Mouse (Mus musculus) neural tube, embryonic 14.5 days (tissue): ENCODE measurements around the gene Ugt1a7c. TPM values are rescaled to one million over a fixed set of nuclear protein-coding genes. Genes with fewer than 3 reads are reported as not detected.

Source experiments
- ATAC-seq: fragments of 200-750 bp; cut with Nextera tagmentation; 2 replicates; pipeline ENCODE4 v1.8.0; 2017; ENCODE audit warnings: low read depth, mild to moderate bottlenecking, moderate TSS enrichment, moderate library complexity
- H3K27ac ChIP-seq: fragments of 300-500 bp; sonication (generic); 2 replicates; pipeline ENCODE4 v1.5.1; 2014; ENCODE audit warnings: low read depth, mild to moderate bottlenecking, control low read depth, low read length, moderate library complexity, mixed read lengths
- H3K27me3 ChIP-seq: fragments of 300-500 bp; sonication (generic); 2 replicates; pipeline ENCODE4 v1.6.1; 2014; ENCODE audit warnings: low read length; ENCODE audit not compliant: control insufficient read depth, insufficient read depth
- H3K36me3 ChIP-seq: fragments of 300-500 bp; sonication (generic); 2 replicates; pipeline ENCODE4 v1.6.1; 2014; ENCODE audit warnings: low read length, mixed read lengths; ENCODE audit not compliant: control insufficient read depth, insufficient read depth
- H3K4me1 ChIP-seq: fragments of 300-500 bp; sonication (generic); 2 replicates; pipeline ENCODE4 v1.6.1; 2014; ENCODE audit warnings: low read length; ENCODE audit not compliant: control insufficient read depth, insufficient read depth
- H3K4me2 ChIP-seq: fragments of 300-500 bp; sonication (generic); 2 replicates; pipeline ENCODE4 v1.6.1; 2014; ENCODE audit warnings: mild to moderate bottlenecking, low read depth, low read length, control low read depth
- H3K4me3 ChIP-seq: fragments of 300-500 bp; sonication (generic); 2 replicates; pipeline ENCODE4 v1.5.1; 2014; ENCODE audit warnings: low read depth, low read length, control low read depth, mixed read lengths
- H3K9ac ChIP-seq: fragments of 300-500 bp; sonication (generic); replicated peaks from 2 replicates; pipeline ENCODE4 v1.6.1; 2014; ENCODE audit warnings: low read depth, mild to moderate bottlenecking, control low read depth, low read length, mixed read lengths
- H3K9me3 ChIP-seq: fragments of 300-500 bp; sonication (generic); 2 replicates; pipeline ENCODE4 v1.6.1; 2016; ENCODE audit warnings: low read length; ENCODE audit not compliant: control insufficient read depth
- WGBS: fragments of 180-500 bp; shearing (Covaris S2); extraction: QIAGEN DNeasy Blood & Tissue Kit; methylation state at CpG from one replicate; pipeline ENCODE4 v1.1.7; 2014; 5-methylcytosine and 5-hydroxymethylcytosine counted together
- polyA plus RNA-seq: library from polyadenylated mRNA; unstranded; fragments of >200 nt; fragmentation: Nextera tagmentation; extraction: Ambion mirVana; gene quantifications from 2 replicates; pipeline ENCODE4 v1.2.1, GENCODE M21; 2014

Gene Ugt1a7c
- polyA plus RNA-seq, 1 experiment from 2014 or later = 0.32 TPM

DNA sequence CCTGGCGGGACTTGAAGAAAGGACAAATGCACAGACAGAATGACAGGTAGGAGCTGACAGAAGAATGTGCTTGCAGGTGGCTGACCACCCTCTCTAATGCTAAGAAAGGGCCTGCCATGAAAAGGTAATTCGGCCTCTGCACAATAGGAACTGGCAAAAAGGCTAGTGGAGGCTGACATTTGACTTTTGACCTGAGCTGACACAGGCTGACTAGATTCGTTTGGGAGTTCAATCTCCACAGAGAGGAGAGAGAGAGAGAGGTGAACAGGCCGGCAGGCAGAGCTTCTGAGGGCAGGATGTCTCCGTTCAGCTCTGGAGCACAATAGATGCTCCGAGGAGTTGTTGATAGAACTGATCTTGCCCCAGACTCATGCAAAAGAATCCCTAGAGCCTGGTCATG, 151.5 kb downstream of the Ugt1a7c start:
- ATAC-seq = no peak
- no peak overlapping the region for H3K4me3 ChIP-seq
- WGBS = 49% methylated on average over 6 of the region's 6 CpGs

DNA sequence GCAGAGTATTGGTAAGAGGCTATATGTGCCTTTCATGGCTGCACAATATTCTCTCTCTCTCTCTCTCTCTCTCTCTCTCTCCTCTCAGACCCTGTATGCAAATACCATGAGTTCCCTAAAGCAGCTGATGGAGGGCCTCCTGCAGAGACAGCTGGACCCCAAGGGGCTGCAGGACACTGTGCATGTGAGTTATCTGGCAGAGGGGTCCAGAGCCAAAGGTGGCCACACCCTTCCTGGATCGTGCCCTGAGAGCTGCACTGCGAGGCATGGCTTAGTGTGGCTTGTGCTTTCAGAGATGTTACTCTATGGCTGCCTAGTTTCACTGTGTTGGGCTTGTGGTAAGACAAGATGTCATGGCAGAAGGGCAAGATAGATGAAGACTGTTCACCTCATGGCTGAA, 152.8 kb downstream of the Ugt1a7c start:
- no peak overlapping the region for H3K27ac ChIP-seq
- 51% methylated on average over 2 of the region's 2 CpGs for WGBS

More for the DNA sequence above, 151.5 kb downstream of the Ugt1a7c start:
- Histone ChIP-seq H3K4me2 (no peak overlapping the region), H3K9me3 (peaks cover 94% of the 10 kb centered on the region), H3K27ac (no peak overlapping the region), H3K27me3 (no peaks in the 10 kb centered on the region), H3K36me3 (no peaks in the 10 kb centered on the region), H3K4me1 (no peaks in the 10 kb centered on the region), H3K9ac (no peak overlapping the region)

DNA sequence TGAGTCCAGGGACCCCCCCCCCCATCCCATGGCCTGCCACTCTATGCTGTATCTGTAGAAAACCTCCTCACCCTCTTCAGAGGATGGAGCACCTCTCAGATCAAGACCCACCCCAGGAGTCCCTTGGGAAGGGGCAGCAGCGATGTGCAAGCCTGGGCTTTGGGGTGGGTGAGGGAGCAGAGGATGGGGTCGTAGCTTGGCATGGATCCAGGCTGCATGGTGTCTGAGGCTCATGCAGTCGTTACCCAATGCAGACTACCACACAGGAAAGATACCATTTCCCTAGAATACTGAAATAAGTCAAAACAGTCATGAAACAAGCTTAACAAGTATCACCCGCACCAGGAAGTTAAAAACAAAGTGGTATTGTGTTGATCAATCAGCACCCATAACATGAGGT, 153.8 kb downstream of the Ugt1a7c start:
- no peak overlapping the region for H3K9ac ChIP-seq
- 68% methylated on average over 4 of the region's 4 CpGs for WGBS
- no peak overlapping the region for H3K27ac ChIP-seq
- H3K4me1 ChIP-seq = no peaks in the 10 kb centered on the region
- H3K27me3 ChIP-seq = no peaks in the 10 kb centered on the region
- ATAC-seq = no peak
- peaks cover 89% of the 10 kb centered on the region for H3K9me3 ChIP-seq
- H3K4me3 ChIP-seq = no peak overlapping the region
- no peak overlapping the region for H3K4me2 ChIP-seq
- H3K36me3 ChIP-seq = no peaks in the 10 kb centered on the region

More for the DNA sequence above, 152.8 kb downstream of the Ugt1a7c start:
- no peak overlapping the region for H3K4me3 ChIP-seq
- no peak overlapping the region for H3K4me2 ChIP-seq
- H3K27me3 ChIP-seq = no peaks in the 10 kb centered on the region
- H3K36me3 ChIP-seq = no peaks in the 10 kb centered on the region
- H3K4me1 ChIP-seq = no peaks in the 10 kb centered on the region
- no peak overlapping the region for H3K9ac ChIP-seq
- 0 out of 2 replicates have a peak, but pooled peaks have one; percentile 3 for ATAC-seq
- peaks cover 92% of the 10 kb centered on the region for H3K9me3 ChIP-seq

DNA sequence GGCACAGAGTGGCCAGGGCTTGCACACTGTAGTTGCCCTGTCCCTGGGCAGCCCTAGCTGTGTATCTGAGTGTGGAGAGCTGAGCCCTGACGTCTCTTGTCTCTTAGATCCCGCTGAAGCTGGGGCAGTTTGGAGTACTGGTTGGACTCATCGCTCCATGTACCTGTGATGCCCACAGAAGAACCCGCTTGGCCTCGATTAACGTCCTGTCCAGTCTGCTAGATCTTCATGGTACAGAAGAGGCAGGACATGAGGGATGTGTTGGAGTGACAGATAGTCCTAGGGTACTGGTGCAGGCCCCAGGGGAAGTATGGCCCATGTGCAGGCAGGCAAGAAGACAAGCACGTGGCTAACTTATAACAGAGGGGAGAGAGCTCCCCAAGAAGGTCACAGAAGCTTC, 154.7 kb downstream of the Ugt1a7c start:
- ATAC-seq = no peak
- WGBS = 80% methylated on average over 7 of the region's 7 CpGs
- H3K9ac ChIP-seq = no peak overlapping the region
- H3K4me1 ChIP-seq = no peaks in the 10 kb centered on the region
- no peaks in the 10 kb centered on the region for H3K27me3 ChIP-seq
- H3K36me3 ChIP-seq = no peaks in the 10 kb centered on the region
- H3K4me2 ChIP-seq = no peak overlapping the region
- no peak overlapping the region for H3K4me3 ChIP-seq
- H3K9me3 ChIP-seq = peaks cover 88% of the 10 kb centered on the region
- no peak overlapping the region for H3K27ac ChIP-seq

DNA sequence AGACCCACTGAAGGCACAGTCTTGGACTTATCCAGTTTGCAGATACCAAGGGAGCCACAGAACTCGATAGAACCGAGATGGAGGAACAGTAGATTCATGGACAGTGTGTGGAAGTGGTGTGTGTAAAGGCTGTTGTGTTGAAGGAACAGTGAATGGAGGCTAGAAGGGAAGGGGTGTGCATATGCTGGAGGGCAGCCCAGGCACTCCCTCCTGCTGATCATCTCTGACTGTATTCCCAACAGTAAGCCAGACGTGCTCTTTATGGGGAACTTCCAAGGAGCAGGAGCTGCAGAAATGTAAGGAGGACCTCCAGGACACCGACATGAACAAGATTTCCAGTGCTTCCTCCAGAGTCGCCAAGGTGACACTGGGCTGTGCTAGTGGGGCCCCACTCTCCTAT, 155.2 kb downstream of the Ugt1a7c start:
- no peak overlapping the region for H3K9ac ChIP-seq
- no peaks in the 10 kb centered on the region for H3K27me3 ChIP-seq
- H3K27ac ChIP-seq = no peak overlapping the region
- H3K36me3 ChIP-seq = no peaks in the 10 kb centered on the region
- 84% methylated on average over 5 of the region's 5 CpGs for WGBS
- H3K4me2 ChIP-seq = no peak overlapping the region
- no peaks in the 10 kb centered on the region for H3K4me1 ChIP-seq
- no peak for ATAC-seq
- no peak overlapping the region for H3K4me3 ChIP-seq
- peaks cover 88% of the 10 kb centered on the region for H3K9me3 ChIP-seq

DNA sequence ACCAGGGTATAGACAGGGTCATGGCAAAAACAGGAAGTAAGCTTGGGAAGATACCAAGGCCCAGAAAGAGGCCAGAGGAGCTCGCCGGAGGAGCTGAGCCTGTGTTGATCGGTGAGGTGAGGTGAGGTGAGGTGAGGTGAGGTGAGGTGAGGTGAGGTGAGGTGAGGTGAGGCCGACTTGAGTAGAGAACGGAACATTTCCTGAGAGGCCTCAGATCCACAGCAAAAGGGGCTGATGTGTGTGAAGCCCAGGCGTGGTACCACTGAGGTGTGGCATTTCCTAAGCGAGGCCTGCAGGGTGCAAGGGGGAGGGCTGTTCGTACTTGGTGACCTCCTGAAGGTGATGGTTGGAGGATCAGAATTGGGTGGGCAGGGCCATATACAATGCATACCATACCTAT, 158.2 kb downstream of the Ugt1a7c start:
- ATAC-seq = no peak
- no peaks in the 10 kb centered on the region for H3K4me1 ChIP-seq
- peaks cover 85% of the 10 kb centered on the region for H3K9me3 ChIP-seq
- no peak overlapping the region for H3K9ac ChIP-seq
- H3K27ac ChIP-seq = no peak overlapping the region
- 78% methylated on average over 8 of the region's 8 CpGs for WGBS
- no peaks in the 10 kb centered on the region for H3K27me3 ChIP-seq
- H3K36me3 ChIP-seq = no peaks in the 10 kb centered on the region
- no peak overlapping the region for H3K4me3 ChIP-seq
- H3K4me2 ChIP-seq = no peak overlapping the region

DNA sequence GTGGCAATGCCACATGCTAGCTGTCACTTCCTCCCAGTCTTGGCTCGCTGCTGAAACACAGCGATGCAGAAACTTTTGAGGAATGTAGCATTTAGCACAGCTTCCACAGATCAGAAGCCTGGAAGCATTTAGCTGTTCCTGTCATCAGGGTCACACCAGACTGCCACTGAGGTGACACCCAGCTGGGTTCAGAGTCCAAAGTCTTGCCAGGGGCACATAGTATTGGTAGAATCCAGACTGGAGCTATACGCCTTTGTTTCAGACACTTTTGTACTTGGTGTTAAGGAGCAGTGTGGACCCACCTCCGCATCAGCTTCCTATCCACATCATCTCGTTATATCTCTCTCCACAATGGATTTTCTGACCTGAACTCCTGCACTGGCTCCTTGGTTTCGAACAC, 158.7 kb downstream of the Ugt1a7c start:
- Histone ChIP-seq H3K4me1 (no peaks in the 10 kb centered on the region), H3K27ac (no peak overlapping the region), H3K9ac (no peak overlapping the region), H3K27me3 (no peaks in the 10 kb centered on the region), H3K4me2 (no peak overlapping the region), H3K4me3 (no peak overlapping the region), H3K9me3 (peaks cover 84% of the 10 kb centered on the region), H3K36me3 (no peaks in the 10 kb centered on the region)
- no peak for ATAC-seq
- 77% methylated on average over 6 of the region's 6 CpGs for WGBS

DNA sequence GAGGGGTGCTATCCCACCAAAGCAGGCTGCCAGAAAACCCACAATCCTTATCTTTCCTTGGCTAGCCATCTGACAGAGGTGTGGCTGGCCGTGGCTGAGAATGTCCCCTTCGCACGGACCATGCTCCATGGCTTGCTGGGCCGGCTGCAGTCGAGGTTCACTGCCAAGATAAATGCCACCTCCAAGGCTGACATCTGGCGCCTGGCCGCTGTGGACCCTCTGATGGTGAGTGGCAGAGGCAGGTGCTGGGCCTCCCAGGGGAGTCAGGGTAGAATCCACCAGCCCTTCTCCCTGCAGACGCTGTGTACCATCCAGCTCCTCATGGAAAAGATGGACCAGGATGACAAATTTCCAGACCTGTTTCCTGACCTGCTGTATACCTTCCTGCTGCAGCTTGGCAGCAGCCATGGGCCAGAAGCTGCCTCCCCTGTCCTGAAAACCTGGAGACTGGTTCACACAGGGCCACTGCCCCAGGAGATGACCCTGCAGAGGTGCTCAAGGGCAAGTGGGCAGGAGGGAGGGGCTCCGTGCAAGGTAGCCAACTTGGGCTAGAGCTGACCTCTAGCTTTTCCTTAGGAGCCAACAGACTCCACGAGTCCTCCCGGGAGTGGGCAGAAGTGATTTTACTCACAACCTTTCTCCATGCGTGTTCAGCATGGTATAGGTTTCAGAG, 160.1 kb downstream of the Ugt1a7c start:
- ATAC-seq = no peak
- Histone ChIP-seq H3K27ac (no peak overlapping the region), H3K4me2 (no peak overlapping the region), H3K36me3 (no peaks in the 10 kb centered on the region), H3K4me3 (no peak overlapping the region), H3K9me3 (peaks cover 71% of the 10 kb centered on the region), H3K27me3 (no peaks in the 10 kb centered on the region), H3K4me1 (no peaks in the 10 kb centered on the region), H3K9ac (no peak overlapping the region)
- 89% methylated on average over 12 of the region's 12 CpGs for WGBS

DNA sequence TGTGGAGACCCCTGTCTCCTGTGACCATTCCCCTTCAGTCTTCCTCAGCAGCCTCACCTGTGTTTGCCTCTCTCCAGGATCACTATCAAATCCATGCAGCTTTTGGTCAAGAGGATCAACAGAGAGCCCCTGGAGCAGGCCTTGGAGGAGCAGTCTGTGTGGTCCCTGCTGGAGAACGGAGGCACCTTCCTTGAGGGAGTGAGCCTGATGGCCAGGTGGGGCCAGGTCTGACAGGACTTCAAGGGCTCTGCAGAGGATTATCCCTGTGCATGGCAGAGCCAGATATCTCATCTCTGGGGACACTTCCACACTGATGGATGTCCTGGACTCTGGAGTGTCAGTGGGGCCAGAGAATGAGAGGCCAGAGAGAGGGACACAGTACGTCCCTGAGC, 160.6 kb downstream of the Ugt1a7c start:
- Histone ChIP-seq H3K4me3 (no peak overlapping the region), H3K36me3 (0 out of 2 replicates have a peak, but pooled peaks cover 3% of the 10 kb centered on the region), H3K4me2 (no peak overlapping the region), H3K27me3 (no peaks in the 10 kb centered on the region), H3K27ac (no peak overlapping the region), H3K9me3 (peaks cover 65% of the 10 kb centered on the region), H3K9ac (no peak overlapping the region), H3K4me1 (no peaks in the 10 kb centered on the region)
- 59% methylated on average over 2 of the region's 2 CpGs for WGBS
- no peak for ATAC-seq
